Mouse (Mus musculus): Measurements from ENCODE around the gene Dnah8.

DNA sequence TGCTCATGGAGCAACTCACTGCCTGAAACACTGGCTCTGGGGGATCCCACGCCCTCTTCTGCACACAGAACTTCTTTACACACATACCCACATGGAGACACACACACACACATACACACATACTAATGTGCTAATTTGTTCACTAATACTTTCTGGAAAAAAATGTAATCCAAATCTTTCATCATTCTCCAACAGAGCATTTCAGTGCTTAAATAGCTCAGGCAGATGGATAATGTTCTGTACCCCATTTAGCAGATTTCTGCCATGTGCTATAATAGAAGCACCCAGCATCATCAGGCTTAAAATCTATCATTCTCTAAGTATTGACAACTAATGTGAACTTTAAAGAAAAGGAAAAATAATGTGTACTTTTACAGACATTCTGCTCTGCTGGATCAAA, 43.4 kb upstream of the Dnah8 start:
- TF ChIP-seq ZNF384 (IDR thresholded peaks at IDR 0.05; ENCODE audit: low read depth, low read length): no peak
- no peak for TF ChIP-seq MAX (IDR thresholded peaks at IDR 0.05; ENCODE audit: low read length)
- no peak for TF ChIP-seq CTCF (IDR thresholded peaks at IDR 0.05 in 2 of 3, conservative IDR thresholded peaks at IDR 0.05 in 1 of 3; ENCODE audit: control insufficient read depth in 1 of 3, insufficient read depth in 1 of 3, low read depth in 2 of 3, low read length in 3 of 3, poor library complexity in 1 of 3, severe bottlenecking in 1 of 3)
- TF ChIP-seq SMC3 (IDR thresholded peaks at IDR 0.05; ENCODE audit: low read depth, low read length): no peak
- TF ChIP-seq POLR2AphosphoS2 (IDR thresholded peaks at IDR 0.05; ENCODE audit: low read length): no peak
- no peak for TF ChIP-seq MYC (IDR thresholded peaks at IDR 0.05; ENCODE audit: low read depth, low read length)
- TF ChIP-seq POLR2A (IDR thresholded peaks at IDR 0.05; ENCODE audit: control insufficient read depth in 1 of 2, insufficient read depth in 1 of 2, low read depth in 1 of 2, low read length in 2 of 2, poor library complexity in 1 of 2): no peak
- TF ChIP-seq MEF2A (IDR thresholded peaks at IDR 0.05; ENCODE audit: extremely low read depth, insufficient replicate concordance, low read depth, low read length, poor library complexity, severe bottlenecking): no peak
- TF ChIP-seq CHD2 (IDR thresholded peaks at IDR 0.05; ENCODE audit: low read length): no peak
- no peak for TF ChIP-seq MXI1 (IDR thresholded peaks at IDR 0.05; ENCODE audit: low read depth, low read length)
- TF ChIP-seq USF1 (IDR thresholded peaks at IDR 0.05; ENCODE audit: low read depth, low read length): no peak

All from MEL (cell line).